Mouse (Mus musculus): ENCODE data around the gene Gm11567. TPM values are rescaled to one million over a fixed set of nuclear protein-coding genes. Genes with fewer than 3 reads are reported as not detected.
"Not testable (repeated sequence)": the region's sequence is repeated elsewhere in the genome, so short reads cannot be mapped to it uniquely, and the experiment has no call there.

Gm11567 gene
- polyA plus RNA-seq (2015; fragmentation: Nextera tagmentation; extraction: Ambion mirVana), result not detected in 2 replicates

- H3K4me2 ChIP-seq (replicated peaks); H3K27ac ChIP-seq; H3K9ac ChIP-seq; H3K4me3 ChIP-seq; H3K4me1 ChIP-seq; ATAC-seq (ENCODE audit: low FRiP score, low read depth); H3K36me3 ChIP-seq; H3K9me3 ChIP-seq; H3K27me3 ChIP-seq: not testable (repeated sequence)
- 40% methylated on average over 1 of the region's 1 CpGs for WGBS
These were observed at the start of gene Gm11567 for GRCm38 (mm10) chr11:99878887-99879286. TSS of gene Gm11567 (plus strand) at chr11:99879187.

DNA sequence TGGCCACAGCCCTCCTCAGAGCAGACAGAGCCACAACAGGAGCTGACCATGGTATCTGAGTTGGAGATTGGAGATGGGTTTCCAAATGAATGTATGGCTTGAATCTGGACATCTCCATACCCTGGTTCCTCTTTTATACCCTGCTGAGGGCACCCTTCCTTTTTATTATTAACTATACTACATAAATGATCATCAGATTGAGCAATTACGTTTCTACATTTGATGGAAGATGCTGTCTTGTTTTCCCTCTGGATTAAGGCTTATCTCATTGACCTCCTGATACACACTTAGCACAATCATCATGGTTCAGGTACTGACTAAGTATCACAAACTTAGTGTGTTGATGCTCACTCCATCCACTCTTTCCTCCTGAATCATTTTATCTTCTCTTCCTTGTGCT, 41.0 kb upstream of the Gm11567 start, which contains the start of gene 2300003K06Rik:
2300003K06Rik (minus strand) TSS at position 101 of the 400 bp plus-strand sequence.
- Histone ChIP-seq H3K9ac (no peak within 1 kb of the TSS), H3K27ac (no peak within 1 kb of the TSS), H3K36me3 (no peaks in the 10 kb centered on the region), H3K9me3 (no peaks in the 10 kb centered on the region), H3K4me2 (replicated peaks) (no peak within 1 kb of the TSS), H3K27me3 (no peaks in the 10 kb centered on the region), H3K4me3 (no peak within 1 kb of the TSS), H3K4me1 (no peaks in the 10 kb centered on the region)
- 79% methylated on average over 1 of the region's 1 CpGs for WGBS
- no peak for ATAC-seq (ENCODE audit: low FRiP score, low read depth)

DNA sequence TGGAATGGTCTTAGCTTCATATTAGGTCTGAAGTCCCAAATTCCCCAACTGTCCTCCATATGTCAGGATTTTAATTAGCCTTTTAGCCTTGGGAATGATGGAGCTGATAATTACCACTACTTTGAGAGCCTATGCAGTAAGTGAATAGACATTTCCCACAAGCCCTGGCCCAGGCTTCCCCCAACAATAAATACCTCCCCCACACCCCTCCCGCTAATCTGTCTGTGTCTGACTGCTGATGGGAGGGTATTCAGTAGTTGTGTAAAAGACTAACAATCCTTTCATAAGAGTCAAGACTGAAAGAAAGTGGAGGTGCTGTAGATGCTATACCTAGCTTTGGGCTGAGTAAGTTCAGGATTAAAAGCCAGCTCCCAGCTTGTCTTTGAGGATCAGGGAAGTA, 36.8 kb upstream of the Gm11567 start:
- ATAC-seq (ENCODE audit: low FRiP score, low read depth), result no peak
- Histone ChIP-seq H3K4me2 (replicated peaks) (no peak overlapping the region), H3K27ac (no peak overlapping the region), H3K36me3 (no peaks in the 10 kb centered on the region), H3K9ac (no peak overlapping the region), H3K4me1 (no peaks in the 10 kb centered on the region), H3K27me3 (no peaks in the 10 kb centered on the region), H3K9me3 (no peaks in the 10 kb centered on the region), H3K4me3 (no peak overlapping the region)
- 35% methylated on average over 1 of the region's 1 CpGs for WGBS

DNA sequence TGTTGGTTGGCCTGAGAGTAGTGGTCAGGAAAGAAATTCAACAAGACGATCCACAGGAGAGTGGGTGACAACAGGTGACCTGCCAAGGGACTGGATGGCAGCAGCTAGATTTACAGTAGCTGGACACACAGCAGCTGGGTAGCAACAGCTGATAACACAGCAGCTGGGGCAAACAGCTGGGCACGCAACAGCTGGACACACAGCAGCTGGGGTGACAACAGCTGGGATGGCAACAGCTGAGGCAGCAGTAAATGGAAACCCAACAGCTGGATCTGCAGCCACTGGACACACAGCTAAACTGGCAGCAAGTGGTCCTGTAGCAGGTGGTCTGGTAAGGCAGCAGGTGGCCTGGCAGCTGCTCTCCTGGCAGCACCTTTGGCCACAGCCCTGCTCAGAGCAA, 32.2 kb upstream of the Gm11567 start:
- Histone ChIP-seq H3K27ac (no peak overlapping the region), H3K4me1 (no peaks in the 10 kb centered on the region), H3K4me2 (replicated peaks) (no peak overlapping the region), H3K27me3 (no peaks in the 10 kb centered on the region), H3K9me3 (no peaks in the 10 kb centered on the region), H3K9ac (no peak overlapping the region), H3K4me3 (no peak overlapping the region), H3K36me3 (no peaks in the 10 kb centered on the region)
- no peak for ATAC-seq (ENCODE audit: low FRiP score, low read depth)
- WGBS, result 90% methylated on average over 2 of the region's 2 CpGs

DNA sequence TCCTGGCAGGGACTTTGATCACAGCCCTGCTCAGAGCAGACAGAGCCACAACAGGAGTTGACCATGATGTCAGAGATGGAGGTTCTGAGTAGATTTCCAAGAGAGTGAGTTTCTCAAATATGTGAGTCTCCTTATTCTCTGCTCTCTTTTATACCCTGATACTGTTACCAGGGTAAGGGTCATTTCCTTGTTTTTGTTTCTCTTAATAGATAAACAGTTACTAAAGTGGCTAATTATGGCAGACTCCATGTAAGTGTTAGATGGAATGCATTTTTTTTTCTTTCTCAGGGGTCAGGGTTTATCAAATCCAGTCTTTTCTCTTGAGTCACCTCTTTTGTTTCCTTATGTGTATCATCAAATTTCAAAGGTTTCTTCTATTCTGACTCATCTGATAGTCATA, 27.5 kb upstream of the Gm11567 start, which contains the start of gene Krtap4-16:
Krtap4-16 (minus strand) TSS at position 101 of the 400 bp plus-strand sequence.
- Histone ChIP-seq H3K36me3 (no peaks in the 10 kb centered on the region), H3K27me3 (no peaks in the 10 kb centered on the region), H3K4me3 (no peak within 1 kb of the TSS), H3K27ac (no peak within 1 kb of the TSS), H3K4me1 (no peaks in the 10 kb centered on the region), H3K4me2 (replicated peaks) (no peak within 1 kb of the TSS), H3K9me3 (no peaks in the 10 kb centered on the region), H3K9ac (no peak within 1 kb of the TSS)
- ATAC-seq (ENCODE audit: low FRiP score, low read depth), result no peak

- Histone ChIP-seq H3K27ac (no peak overlapping the region), H3K9me3 (no peaks in the 10 kb centered on the region), H3K27me3 (no peaks in the 10 kb centered on the region), H3K9ac (no peak overlapping the region), H3K4me3 (no peak overlapping the region), H3K36me3 (no peaks in the 10 kb centered on the region), H3K4me1 (no peaks in the 10 kb centered on the region), H3K4me2 (replicated peaks) (no peak overlapping the region)
- ATAC-seq (ENCODE audit: low FRiP score, low read depth), result no peak
- 54% methylated on average over 3 of the region's 3 CpGs for WGBS
These were observed 24.9 kb upstream of the Gm11567 start for GRCm38 (mm10) chr11:99854121-99854520.

DNA sequence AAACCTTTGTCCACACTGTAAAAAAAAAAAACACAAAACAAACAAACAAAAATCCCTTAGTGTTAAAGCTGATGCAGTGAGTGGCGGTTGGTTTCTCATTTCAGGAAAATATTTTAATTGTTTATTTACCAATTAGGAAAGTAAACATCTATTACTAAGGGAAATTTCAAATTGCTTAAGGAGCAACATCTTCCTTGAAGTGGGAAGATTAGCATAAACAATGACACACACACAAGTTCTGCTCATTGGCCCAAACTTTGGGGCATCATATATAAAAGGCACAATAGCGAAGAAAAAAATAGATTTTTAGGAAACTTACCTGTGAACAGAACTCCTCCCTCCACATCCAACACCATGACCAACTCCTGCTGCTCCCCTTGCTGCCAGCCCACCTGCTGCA, 21.4 kb upstream of the Gm11567 start, which contains the start of gene Gm11568:
Gm11568 (plus strand) TSS at position 301 of the 400 bp plus-strand sequence.
- ATAC-seq (ENCODE audit: low FRiP score, low read depth), result no peak
- no peak within 1 kb of the TSS for H3K4me3 ChIP-seq
- no peak within 1 kb of the TSS for H3K9ac ChIP-seq
- H3K27me3 ChIP-seq, result no peaks in the 10 kb centered on the region
- H3K4me1 ChIP-seq, result no peaks in the 10 kb centered on the region
- 85% methylated on average over 2 of the region's 2 CpGs for WGBS
- H3K36me3 ChIP-seq, result no peaks in the 10 kb centered on the region
- no peak within 1 kb of the TSS for H3K27ac ChIP-seq
- no peak within 1 kb of the TSS for H3K4me2 ChIP-seq (replicated peaks)
- H3K9me3 ChIP-seq, result no peaks in the 10 kb centered on the region

GRCm38 (mm10) chr11:99858761-99859160, 20.2 kb upstream of the Gm11567 start:
- ATAC-seq (ENCODE audit: low FRiP score, low read depth), result no peak
- Histone ChIP-seq H3K4me2 (replicated peaks) (no peak overlapping the region), H3K4me3 (no peak overlapping the region), H3K27me3 (no peaks in the 10 kb centered on the region), H3K9ac (no peak overlapping the region), H3K36me3 (no peaks in the 10 kb centered on the region), H3K9me3 (no peaks in the 10 kb centered on the region), H3K4me1 (no peaks in the 10 kb centered on the region), H3K27ac (no peak overlapping the region)
- 73% methylated on average over 2 of the region's 2 CpGs for WGBS

- not testable (repeated sequence) for H3K4me1 ChIP-seq; H3K27ac ChIP-seq; H3K9me3 ChIP-seq; H3K4me3 ChIP-seq; H3K27me3 ChIP-seq; H3K4me2 ChIP-seq (replicated peaks); H3K9ac ChIP-seq; H3K36me3 ChIP-seq; ATAC-seq (ENCODE audit: low FRiP score, low read depth)
- WGBS, result 54% methylated on average over 1 of the region's 1 CpGs
These were observed 14.8 kb upstream of the Gm11567 start, which contains the start of gene Gm11559 for GRCm38 (mm10) chr11:99864176-99864575. TSS of gene Gm11559 (plus strand) at chr11:99864476.

GRCm38 (mm10) chr11:99873089-99873488, 5.9 kb upstream of the Gm11567 start, which contains the start of gene Krtap9-1:
TSS of gene Krtap9-1 (plus strand) at chr11:99873389.
- 68% methylated on average over 1 of the region's 1 CpGs for WGBS
- H3K9me3 ChIP-seq; H3K27me3 ChIP-seq; H3K4me2 ChIP-seq (replicated peaks); H3K4me3 ChIP-seq; H3K27ac ChIP-seq; H3K36me3 ChIP-seq; ATAC-seq (ENCODE audit: low FRiP score, low read depth); H3K9ac ChIP-seq; H3K4me1 ChIP-seq: not testable (repeated sequence)

DNA sequence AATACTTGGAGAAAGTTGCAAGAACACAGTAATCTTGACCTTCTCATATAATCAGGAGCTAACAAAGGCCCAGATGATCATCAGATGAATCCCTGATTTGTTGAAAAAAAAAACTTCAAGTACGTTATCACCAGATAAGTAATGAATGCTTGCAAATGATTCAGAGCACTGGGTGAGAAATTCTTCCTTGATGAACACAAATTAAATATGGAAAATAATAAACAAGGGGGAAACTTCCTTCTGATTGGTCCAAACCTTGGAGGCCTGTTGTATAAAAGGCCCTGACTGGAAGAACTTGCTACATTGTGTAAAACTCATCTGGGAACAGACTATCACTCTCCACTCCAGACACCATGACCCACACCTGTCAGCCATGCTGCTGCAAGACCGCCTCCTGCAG, 28.6 kb downstream of the Gm11567 start, which contains the start of gene Krtap31-1:
Krtap31-1 (plus strand) TSS at position 301 of the 400 bp plus-strand sequence.
- H3K36me3 ChIP-seq, result no peaks in the 10 kb centered on the region
- no peak for ATAC-seq (ENCODE audit: low FRiP score, low read depth)
- H3K27me3 ChIP-seq, result no peaks in the 10 kb centered on the region
- no peaks in the 10 kb centered on the region for H3K9me3 ChIP-seq
- H3K4me2 ChIP-seq (replicated peaks), result no peak within 1 kb of the TSS
- H3K9ac ChIP-seq, result no peak within 1 kb of the TSS
- H3K4me1 ChIP-seq, result no peaks in the 10 kb centered on the region
- WGBS, result 70% methylated on average over 2 of the region's 2 CpGs
- H3K27ac ChIP-seq, result no peak within 1 kb of the TSS
- no peak within 1 kb of the TSS for H3K4me3 ChIP-seq

- no peaks in the 10 kb centered on the region for H3K9me3 ChIP-seq
- H3K27ac ChIP-seq, result no peak within 1 kb of the TSS
- H3K9ac ChIP-seq, result no peak within 1 kb of the TSS
- H3K27me3 ChIP-seq, result no peaks in the 10 kb centered on the region
- no peaks in the 10 kb centered on the region for H3K36me3 ChIP-seq
- 86% methylated on average over 3 of the region's 3 CpGs for WGBS
- no peak within 1 kb of the TSS for H3K4me2 ChIP-seq (replicated peaks)
- H3K4me1 ChIP-seq, result no peaks in the 10 kb centered on the region
- ATAC-seq (ENCODE audit: low FRiP score, low read depth), result no peak
- no peak within 1 kb of the TSS for H3K4me3 ChIP-seq
These were observed 35.5 kb downstream of the Gm11567 start, which contains the start of gene Gm11565 for GRCm38 (mm10) chr11:99914451-99914850. TSS of gene Gm11565 (plus strand) at chr11:99914751.

Data from limb, embryonic 13.5 days (tissue).